Mouse (Mus musculus) hindbrain, embryonic 16.5 days (tissue): Measurements from ENCODE around the gene Alas2. TPM values are rescaled to one million over a fixed set of nuclear protein-coding genes. Genes with fewer than 3 reads are reported as not detected.

ENCODE experiments used
- ATAC-seq: fragments of 200-750 bp; cut with Nextera tagmentation; 2 replicates; pipeline ENCODE4 v1.8.0; 2017; ENCODE audit warnings: moderate TSS enrichment, moderate library complexity
- H3K27ac ChIP-seq: fragments of 300-500 bp; sonication (generic); 2 replicates; pipeline ENCODE4 v1.5.1; 2014; ENCODE audit warnings: low read depth, mild to moderate bottlenecking, control low read depth, low read length, moderate library complexity
- H3K27me3 ChIP-seq: fragments of 300-500 bp; sonication (generic); replicated peaks from 2 replicates; pipeline ENCODE4 v1.6.1; 2014; ENCODE audit warnings: low read length; ENCODE audit not compliant: control insufficient read depth, insufficient read depth
- H3K36me3 ChIP-seq: fragments of 300-500 bp; sonication (generic); 2 replicates; pipeline ENCODE4 v1.6.1; 2014; ENCODE audit warnings: mild to moderate bottlenecking, low read length, moderate library complexity, mixed read lengths; ENCODE audit not compliant: control insufficient read depth, insufficient read depth
- H3K4me1 ChIP-seq: fragments of 300-500 bp; sonication (generic); 2 replicates; pipeline ENCODE4 v1.6.1; 2014; ENCODE audit warnings: low read depth, low read length; ENCODE audit not compliant: control insufficient read depth, insufficient read depth
- H3K4me2 ChIP-seq: fragments of 300-500 bp; sonication (generic); 2 replicates; pipeline ENCODE4 v1.6.1; 2014; ENCODE audit warnings: mild to moderate bottlenecking, low read length, control low read depth, moderate library complexity
- H3K4me3 ChIP-seq: fragments of 300-500 bp; sonication (generic); 2 replicates; pipeline ENCODE4 v1.5.1; 2014; ENCODE audit warnings: mild to moderate bottlenecking, low read length, control low read depth, moderate library complexity
- H3K9ac ChIP-seq: fragments of 300-500 bp; sonication (generic); 2 replicates; pipeline ENCODE4 v1.6.1; 2014; ENCODE audit warnings: low read depth, mild to moderate bottlenecking, control low read depth, low read length, moderate library complexity
- H3K9me3 ChIP-seq: fragments of 300-500 bp; sonication (generic); 2 replicates; pipeline ENCODE4 v1.6.1; 2014; ENCODE audit warnings: mild to moderate bottlenecking, low read length, moderate library complexity; ENCODE audit not compliant: control insufficient read depth
- WGBS: fragments of 180-500 bp; shearing (Covaris S2); extraction: QIAGEN DNeasy Blood & Tissue Kit; methylation state at CpG from one replicate; pipeline ENCODE4 v1.1.7; 2014; 5-methylcytosine and 5-hydroxymethylcytosine counted together
- polyA plus RNA-seq: library from polyadenylated mRNA; unstranded; fragments of >200 nt; fragmentation: Nextera tagmentation; extraction: Ambion mirVana; gene quantifications from 2 replicates; pipeline ENCODE4 v1.2.1, GENCODE M21; 2015

Gene Alas2
- polyA plus RNA-seq, 1 experiment from 2014 or later = 46.4 TPM

GRCm38 (mm10) chrX:150551986-150552385, 4.8 kb downstream of the Alas2 start:
- ATAC-seq = no peak
- H3K9me3 ChIP-seq = no peaks in the 10 kb centered on the region
- no peak overlapping the region for H3K4me3 ChIP-seq
- 87% methylated on average over 2 of the region's 2 CpGs for WGBS
- H3K36me3 ChIP-seq = no peaks in the 10 kb centered on the region
- H3K27ac ChIP-seq = no peak overlapping the region
- no peaks in the 10 kb centered on the region for H3K27me3 ChIP-seq
- no peak overlapping the region for H3K9ac ChIP-seq
- H3K4me2 ChIP-seq = no peak overlapping the region
- H3K4me1 ChIP-seq = no peaks in the 10 kb centered on the region

DNA sequence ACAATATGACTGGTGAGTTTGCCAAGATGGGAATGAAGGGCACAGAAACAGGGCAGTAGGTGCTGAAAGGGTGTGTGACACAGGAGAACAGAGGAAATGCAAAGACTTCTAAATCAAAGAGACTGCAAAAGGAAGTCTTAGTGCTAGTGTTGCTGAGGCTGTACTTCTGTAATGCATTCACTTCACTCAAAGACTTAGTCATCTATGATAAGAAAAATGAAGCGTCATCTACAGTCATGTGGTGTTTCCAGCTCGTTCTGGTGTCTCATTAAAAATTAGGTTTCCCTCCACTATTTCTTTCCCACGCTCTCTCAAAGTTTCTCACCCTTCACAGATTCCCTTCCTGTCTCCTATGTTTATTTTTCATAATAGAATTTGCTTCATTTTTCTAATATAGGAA, 6.9 kb downstream of the Alas2 start:
- ATAC-seq = no peak
- WGBS = 81% methylated on average over 3 of the region's 3 CpGs
- no peak overlapping the region for H3K4me2 ChIP-seq
- no peaks in the 10 kb centered on the region for H3K4me1 ChIP-seq
- H3K9ac ChIP-seq = no peak overlapping the region
- H3K4me3 ChIP-seq = no peak overlapping the region
- H3K36me3 ChIP-seq = no peaks in the 10 kb centered on the region
- H3K27ac ChIP-seq = no peak overlapping the region
- H3K9me3 ChIP-seq = no peaks in the 10 kb centered on the region
- no peaks in the 10 kb centered on the region for H3K27me3 ChIP-seq

GRCm38 (mm10) chrX:150564644-150565357, 17.6 kb downstream of the Alas2 start:
- WGBS = 89% methylated on average over 12 of the region's 12 CpGs
- Histone ChIP-seq H3K4me2 (no peak overlapping the region), H3K9me3 (no peaks in the 10 kb centered on the region), H3K27me3 (no peaks in the 10 kb centered on the region), H3K27ac (no peak overlapping the region), H3K4me1 (no peaks in the 10 kb centered on the region), H3K4me3 (no peak overlapping the region), H3K36me3 (no peaks in the 10 kb centered on the region), H3K9ac (no peak overlapping the region)
- ATAC-seq = no peak

GRCm38 (mm10) chrX:150581921-150582320, 34.7 kb downstream of the Alas2 start:
- Histone ChIP-seq H3K27ac (no peak overlapping the region), H3K9me3 (no peaks in the 10 kb centered on the region), H3K27me3 (no peaks in the 10 kb centered on the region), H3K36me3 (peaks cover 6% of the 10 kb centered on the region), H3K4me3 (no peak overlapping the region), H3K9ac (no peak overlapping the region), H3K4me1 (no peaks in the 10 kb centered on the region), H3K4me2 (no peak overlapping the region)
- ATAC-seq = no peak

- 88% methylated on average over 8 of the region's 8 CpGs for WGBS
- no peak overlapping the region for H3K4me2 ChIP-seq
- no peak for ATAC-seq
- no peaks in the 10 kb centered on the region for H3K27me3 ChIP-seq
- peaks cover 6% of the 10 kb centered on the region for H3K36me3 ChIP-seq
- no peak overlapping the region for H3K9ac ChIP-seq
- H3K4me1 ChIP-seq = no peaks in the 10 kb centered on the region
- H3K27ac ChIP-seq = no peak overlapping the region
- no peaks in the 10 kb centered on the region for H3K9me3 ChIP-seq
- H3K4me3 ChIP-seq = no peak overlapping the region
These were observed 37.9 kb downstream of the Alas2 start for GRCm38 (mm10) chrX:150585116-150585515.

DNA sequence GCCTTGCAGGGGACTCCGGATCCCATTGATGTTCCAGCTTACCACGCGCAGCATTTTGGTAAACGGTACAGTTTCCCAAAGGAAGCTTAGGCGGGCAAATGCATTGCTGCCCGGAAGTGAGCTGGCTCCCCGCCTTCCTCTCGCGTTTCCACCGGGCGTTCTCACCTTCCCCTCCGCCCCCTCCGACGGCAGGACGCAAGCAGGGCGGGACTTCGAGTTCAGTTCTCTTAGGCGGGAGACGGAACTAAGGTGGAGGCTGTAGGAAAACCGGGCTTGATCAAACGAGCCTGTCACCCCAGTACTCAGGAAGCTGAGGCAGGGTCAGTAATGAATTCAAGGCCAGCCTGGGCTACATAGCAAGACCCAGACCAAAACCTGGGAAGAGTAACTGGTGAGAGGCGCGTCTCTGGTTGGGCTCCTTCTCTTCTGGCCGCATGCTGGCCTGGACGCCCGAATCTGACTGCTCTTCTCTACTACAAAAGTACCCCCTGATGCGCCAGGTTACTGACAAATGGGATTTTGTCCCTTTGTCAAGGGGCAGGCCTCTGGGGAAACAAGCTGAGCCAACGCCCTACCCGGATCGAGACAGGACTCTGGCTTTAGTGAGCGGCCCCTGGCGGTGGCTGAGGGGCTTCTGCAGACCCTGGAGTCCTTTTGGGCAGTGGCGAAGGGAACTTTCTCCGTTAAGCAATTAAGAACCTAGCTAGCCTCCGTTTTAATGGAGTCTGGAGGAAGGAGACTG, 41.0 kb downstream of the Alas2 start, which contains the start of gene Pfkfb1:
Gene Pfkfb1 (plus strand): TSS at position 207 of the 742 bp plus-strand sequence.
- peak within 1 kb of the TSS; percentile 82 for H3K27ac ChIP-seq
- H3K9me3 ChIP-seq = no peaks in the 10 kb centered on the region
- H3K4me1 ChIP-seq = no peaks in the 10 kb centered on the region
- peak; percentile 96 for ATAC-seq
- peak within 1 kb of the TSS; percentile 56 for H3K4me3 ChIP-seq
- H3K4me2 ChIP-seq = peak within 1 kb of the TSS; percentile 61
- H3K9ac ChIP-seq = peak within 1 kb of the TSS; percentile 76
- H3K27me3 ChIP-seq = no peaks in the 10 kb centered on the region
- 21% methylated on average over 33 of the region's 35 CpGs for WGBS
- H3K36me3 ChIP-seq = no peaks in the 10 kb centered on the region

GRCm38 (mm10) chrX:150589696-150590095, 42.5 kb downstream of the Alas2 start, which contains the start of gene Apex2:
TSS of gene Apex2 (minus strand) at chrX:150589868.
- no peaks in the 10 kb centered on the region for H3K27me3 ChIP-seq
- H3K4me2 ChIP-seq = peak within 1 kb of the TSS; percentile 61
- ATAC-seq = no peak
- H3K4me1 ChIP-seq = no peaks in the 10 kb centered on the region
- H3K9me3 ChIP-seq = no peaks in the 10 kb centered on the region
- 76% methylated on average over 5 of the region's 5 CpGs for WGBS
- no peak within 1 kb of the TSS; the same call in 1 of the 2 replicates for H3K4me3 ChIP-seq
- no peak within 1 kb of the TSS for H3K27ac ChIP-seq
- H3K9ac ChIP-seq = no peak within 1 kb of the TSS
- no peaks in the 10 kb centered on the region for H3K36me3 ChIP-seq

GRCm38 (mm10) chrX:150593266-150594035, 46.3 kb downstream of the Alas2 start:
- Histone ChIP-seq H3K27ac (no peak overlapping the region), H3K4me2 (no peak overlapping the region), H3K36me3 (no peaks in the 10 kb centered on the region), H3K4me3 (no peak overlapping the region), H3K27me3 (no peaks in the 10 kb centered on the region), H3K9ac (no peak overlapping the region), H3K9me3 (no peaks in the 10 kb centered on the region), H3K4me1 (no peaks in the 10 kb centered on the region)
- WGBS = 79% methylated on average over 12 of the region's 12 CpGs
- ATAC-seq = no peak

GRCm38 (mm10) chrX:150594176-150594575, 47.0 kb downstream of the Alas2 start:
- H3K9ac ChIP-seq = no peak overlapping the region
- no peaks in the 10 kb centered on the region for H3K9me3 ChIP-seq
- H3K27ac ChIP-seq = no peak overlapping the region
- H3K4me2 ChIP-seq = no peak overlapping the region
- H3K27me3 ChIP-seq = no peaks in the 10 kb centered on the region
- WGBS = 85% methylated on average over 3 of the region's 3 CpGs
- no peaks in the 10 kb centered on the region for H3K36me3 ChIP-seq
- no peak overlapping the region for H3K4me3 ChIP-seq
- H3K4me1 ChIP-seq = no peaks in the 10 kb centered on the region
- no peak for ATAC-seq
